Mouse (Mus musculus) embryo, embryonic 11.5 days (tissue): Measurements from ENCODE around the gene Gmds.
A peak's percentile ranks its signal among the peaks of the same experiment; 100 is the strongest.

ENCODE experiments used
- DNase-seq: peaks from one replicate; pipeline ENCODE4 v3.0.0-alpha.2; 2012; ENCODE audit warnings: low read depth, low spot score

Gene Gmds

GRCm38 (mm10) chr13:32161567-32161966, 177.0 kb downstream of the Gmds start:
- DNase-seq: no peak

GRCm38 (mm10) chr13:32158240-32158639, 180.3 kb downstream of the Gmds start:
- DNase-seq: no peak

DNA sequence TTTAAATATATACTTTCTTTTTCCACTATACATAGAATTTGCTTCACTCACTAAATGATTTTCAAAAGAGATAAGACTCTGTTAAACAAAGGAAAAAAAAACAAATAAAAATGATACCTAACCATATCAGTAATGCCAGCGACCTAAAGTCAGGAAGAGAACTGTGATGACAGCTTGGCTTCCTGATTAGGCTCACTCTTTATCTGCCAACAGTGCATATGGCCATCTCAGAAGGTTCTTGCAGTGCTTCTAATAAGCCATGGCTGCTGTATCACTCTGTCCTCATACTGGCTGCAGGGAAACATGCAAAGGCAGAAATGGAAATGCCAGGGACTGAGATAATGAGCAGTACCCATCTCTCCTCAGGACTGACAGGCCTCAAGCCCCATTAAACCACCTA, 192.6 kb downstream of the Gmds start:
- no peak for DNase-seq

GRCm38 (mm10) chr13:32145179-32145578, 193.4 kb downstream of the Gmds start:
- DNase-seq: no peak

- no peak for DNase-seq
These were observed 194.9 kb downstream of the Gmds start for GRCm38 (mm10) chr13:32143651-32144050.

GRCm38 (mm10) chr13:32134663-32135273, 203.8 kb downstream of the Gmds start:
- DNase-seq: no peak

GRCm38 (mm10) chr13:32129970-32130369, 208.6 kb downstream of the Gmds start:
- no peak for DNase-seq

GRCm38 (mm10) chr13:32118386-32118785, 220.2 kb downstream of the Gmds start:
- DNase-seq: no peak

GRCm38 (mm10) chr13:32115468-32115867, 223.1 kb downstream of the Gmds start:
- no peak for DNase-seq

DNA sequence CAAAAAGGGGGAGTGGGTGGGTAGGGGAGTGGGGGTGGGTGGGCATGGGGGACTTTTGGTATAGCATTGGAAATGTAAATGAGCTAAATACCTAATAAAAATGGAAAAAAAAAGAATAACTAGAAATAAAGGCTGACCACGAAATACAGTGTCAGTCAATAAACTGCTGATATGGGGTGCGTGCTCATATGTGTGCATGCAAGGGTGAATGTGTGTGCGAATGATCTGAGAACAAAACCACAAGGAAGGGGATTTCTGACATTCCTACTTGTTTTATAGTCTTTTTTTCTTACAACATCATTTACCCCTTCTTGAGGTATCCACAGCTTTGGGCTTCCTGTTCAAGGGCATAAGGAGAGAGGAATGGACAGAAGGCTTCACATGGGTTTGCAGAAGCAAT, 224.7 kb downstream of the Gmds start:
- DNase-seq: no peak

DNA sequence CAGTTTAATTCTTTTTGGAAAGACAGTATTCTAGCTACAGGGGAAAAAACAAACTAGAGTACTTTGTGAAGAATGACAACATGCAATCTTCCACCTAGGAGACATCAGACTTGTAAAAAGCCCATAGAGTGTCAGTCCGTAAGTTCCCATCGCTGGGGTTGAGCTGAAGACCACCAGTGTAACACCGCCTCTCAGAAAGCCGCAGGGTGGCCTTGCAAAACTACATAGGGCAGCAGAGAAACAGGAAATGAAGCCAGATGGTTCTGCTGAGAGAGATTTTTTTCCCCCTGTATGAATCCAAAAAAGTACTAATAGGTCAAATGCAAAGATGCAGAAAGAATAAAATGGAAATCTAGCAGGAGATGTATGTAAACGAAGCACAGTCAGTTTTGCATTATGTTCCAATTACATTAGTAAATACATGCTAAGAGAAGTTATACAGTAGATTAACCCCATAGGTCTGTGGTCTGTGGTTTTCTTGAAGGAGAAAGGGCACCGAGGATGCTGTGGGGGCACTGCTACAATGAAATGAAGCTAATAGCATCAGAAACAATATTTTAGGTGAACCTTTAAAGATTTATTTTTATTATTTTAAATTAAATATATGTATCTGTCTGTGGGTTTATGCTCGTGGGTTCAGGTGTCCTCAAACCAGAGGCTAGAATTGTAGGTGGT, 250.1 kb downstream of the Gmds start:
- DNase-seq: no peak

GRCm38 (mm10) chr13:32080520-32081249, 257.9 kb downstream of the Gmds start:
- peak; percentile 54 for DNase-seq

GRCm38 (mm10) chr13:32073630-32074029, 264.9 kb downstream of the Gmds start:
- DNase-seq: no peak

GRCm38 (mm10) chr13:32055321-32055720, 283.2 kb downstream of the Gmds start:
- DNase-seq: no peak

- DNase-seq: no peak
These were observed 285.0 kb downstream of the Gmds start for GRCm38 (mm10) chr13:32053587-32053986.

GRCm38 (mm10) chr13:32047980-32048959, 290.3 kb downstream of the Gmds start:
- no peak for DNase-seq

DNA sequence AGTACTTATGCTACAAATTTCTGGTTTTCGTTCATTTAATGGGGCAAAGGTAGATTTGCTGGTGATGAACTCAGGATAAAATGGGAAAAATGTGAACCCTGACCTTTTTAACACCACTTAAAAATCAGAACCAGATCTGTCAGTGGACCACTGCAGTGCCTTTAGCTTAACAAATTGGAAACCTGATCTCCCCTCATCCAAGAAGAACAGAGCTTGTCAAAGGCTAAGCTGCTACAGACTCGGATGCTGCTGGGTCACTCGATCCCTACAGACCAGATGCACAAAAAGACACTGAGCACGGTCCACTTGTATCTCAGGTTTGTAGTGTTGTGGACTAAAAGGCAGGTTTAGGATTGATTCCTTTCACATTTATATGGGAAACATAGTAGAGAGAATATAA, 291.6 kb downstream of the Gmds start:
- DNase-seq: no peak

DNA sequence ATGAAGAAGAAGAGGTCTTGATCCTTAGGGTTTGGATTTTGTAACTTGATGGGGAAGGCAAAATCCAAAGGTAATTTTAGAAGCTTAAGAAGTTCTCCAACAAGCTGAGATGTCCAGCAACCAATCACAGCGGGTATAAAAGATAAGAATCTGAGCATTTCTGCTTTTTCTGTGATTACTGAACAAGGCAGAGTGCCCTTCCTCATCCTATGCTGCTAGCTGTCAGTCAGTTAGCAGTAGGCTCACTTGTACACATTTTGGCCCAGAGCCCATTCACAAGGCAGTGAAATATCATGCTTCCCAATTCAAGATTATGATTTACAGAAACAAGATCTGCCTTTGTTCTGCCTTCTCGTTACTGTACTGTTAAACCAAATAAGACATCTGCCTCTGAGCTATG, 295.8 kb downstream of the Gmds start:
- no peak for DNase-seq

DNA sequence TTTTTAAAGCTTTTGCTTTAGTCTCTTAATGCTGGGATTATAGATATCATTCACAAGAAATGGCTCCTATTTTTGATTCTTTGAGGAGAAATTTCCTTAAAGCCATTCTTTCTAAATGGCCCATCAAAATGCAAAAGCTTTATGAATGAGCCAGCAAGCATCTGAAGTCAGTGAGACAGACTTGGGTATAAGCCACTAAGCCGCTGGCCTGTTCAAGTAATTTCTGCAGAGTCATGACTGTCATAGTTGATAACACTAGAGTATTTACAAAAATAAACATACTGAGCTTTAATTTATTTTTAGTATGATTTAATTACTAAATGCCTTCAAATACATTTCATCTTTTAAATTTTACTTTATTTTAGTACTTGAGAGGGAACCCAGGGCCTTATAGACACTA, 297.7 kb downstream of the Gmds start:
- no peak for DNase-seq

DNA sequence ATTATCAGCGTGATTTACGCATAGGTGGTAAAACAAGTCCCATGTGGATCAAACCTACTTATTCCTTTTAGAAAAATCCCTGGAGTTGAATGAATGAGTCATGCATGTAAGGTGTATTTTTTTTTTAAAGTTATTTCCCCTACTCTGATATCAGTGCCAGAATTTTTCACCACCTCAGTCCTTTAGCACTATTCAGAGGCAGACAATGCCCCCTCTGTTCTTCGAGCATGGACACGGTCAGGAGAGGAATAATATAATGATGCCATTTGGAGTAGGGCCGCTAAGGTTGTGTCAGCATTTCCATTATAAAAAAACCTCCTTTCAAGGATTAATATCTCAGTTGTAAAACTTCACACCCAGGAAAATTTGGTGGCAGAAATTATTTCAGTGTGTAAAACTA, 301.6 kb downstream of the Gmds start:
- DNase-seq: no peak

GRCm38 (mm10) chr13:32034799-32035448, 303.6 kb downstream of the Gmds start:
- no peak for DNase-seq
